In genomic region chr11:109014806-109015205, GRCm38 (mm10) we compare ENCODE assay signal across 22 mouse cellular contexts.
DNase-seq lines count a peak whose midpoint lies in the region; ATAC-seq and TF ChIP-seq lines count a peak whose summit lies in the region.
"Had no signal": no experiment of that assay in that cellular context is flagged by ENCODE, and none has a peak within 500 bp of the region (broad histone marks: within the 10 kb centered on the region; RNA-seq: fewer than 3 reads in every experiment).

No protein-coding gene starts in this region.

- no peak overlapping the region for H3K4me2 ChIP-seq in midbrain, embryonic 15.5 days
- H3K4me2 ChIP-seq: heart, embryonic 13.5 days; liver, embryonic 12.5 days had no signal

- no peak for TF ChIP-seq POLR2A in lung, adult 2 months (IDR thresholded peaks at IDR 0.05; ENCODE audit: borderline replicate concordance, extremely low read depth, low read depth, low read length)

- H3K36me3 ChIP-seq in midbrain, embryonic 15.5 days (replicated peaks): no peaks in the 10 kb centered on the region
- H3K36me3 ChIP-seq: heart, embryonic 13.5 days; limb, embryonic 10.5 days; liver, embryonic 12.5 days had no signal

- no peaks in the 10 kb centered on the region for H3K27me3 ChIP-seq in midbrain, embryonic 15.5 days (replicated peaks)
- H3K27me3 ChIP-seq: heart, embryonic 13.5 days; liver, embryonic 12.5 days; Patski had no signal

- H3K9me3 ChIP-seq in midbrain, embryonic 15.5 days: no peaks in the 10 kb centered on the region
- H3K9me3 ChIP-seq: heart, embryonic 13.5 days; limb, embryonic 10.5 days; liver, embryonic 12.5 days had no signal

- no peak overlapping the region for H3K9ac ChIP-seq in midbrain, embryonic 15.5 days
- H3K9ac ChIP-seq: heart, embryonic 13.5 days; liver, embryonic 12.5 days had no signal

- TF ChIP-seq CTCF in lung, adult 2 months (IDR thresholded peaks at IDR 0.05; ENCODE audit: insufficient read depth, low read length): no peak

- no peak for ATAC-seq in midbrain, embryonic 15.5 days (replicated peaks)
- ATAC-seq: forebrain, embryonic 16.5 days; liver, embryonic 12.5 days; Patski had no signal

- H3K4me3 ChIP-seq in lung, adult 2 months (replicated peaks; ENCODE audit: extremely low read depth, low read depth, low read length): no peak overlapping the region
- no peak overlapping the region for H3K4me3 ChIP-seq in midbrain, embryonic 15.5 days
- H3K4me3 ChIP-seq: heart, embryonic 13.5 days; left cerebral cortex, adult 2 months; limb, embryonic 10.5 days; liver, embryonic 12.5 days had no signal

- peak; percentile 38 to 60 for DNase-seq in lung, adult 18-20 months
- no peak for DNase-seq in lung, adult 2 months
- peak; percentile 65 for DNase-seq in gastrocnemius, postnatal 14 days
- peak; percentile 58 to 63 for DNase-seq in heart, postnatal 14 days
- peak; percentile 53 for DNase-seq in lung, postnatal 36 days
- no peak for DNase-seq in left cerebral cortex, postnatal 10 days (ENCODE audit: extremely low spot score in 1 of 2, low spot score in 2 of 2)
- DNase-seq: adrenal gland, postnatal 10 days; cerebellum, adult 11-12 months; cerebellum, postnatal 14 days; embryo, embryonic 11 days; kidney, adult 2 months; kidney, postnatal 25 days; layer of hippocampus, adult 9-11 months; retina, postnatal 1 day; thymus, postnatal 25 days had no signal

- intact Hi-C loops in gastrocnemius, postnatal 14 days (cut with DNase I; ENCODE audit: low total_unique reads): no loop called here
- intact Hi-C loops in heart, postnatal 14 days (cut with DNase I): no loop called here
- intact Hi-C loops in left cerebral cortex, postnatal 10 days (cut with DNase I): no loop called here

- H3K4me1 ChIP-seq in lung, adult 2 months (ENCODE audit: control insufficient read depth, insufficient read depth, low read length): no peaks in the 10 kb centered on the region
- H3K4me1 ChIP-seq in midbrain, embryonic 15.5 days: no peaks in the 10 kb centered on the region
- H3K4me1 ChIP-seq: limb, embryonic 10.5 days; liver, embryonic 12.5 days had no signal

- WGBS in lung, adult 2 months: 60% methylated on average over 7 of the region's 7 CpGs
- WGBS in midbrain, embryonic 15.5 days: 76% methylated on average over 7 of the region's 7 CpGs

- H3K27ac ChIP-seq in midbrain, embryonic 15.5 days: no peak overlapping the region
- H3K27ac ChIP-seq: heart, embryonic 13.5 days; left cerebral cortex, adult 2 months; limb, embryonic 10.5 days; liver, embryonic 12.5 days had no signal

Comparison
In these comparisons a context has a peak if more than half of its experiments do, and no peak if none do; other contexts are left out.
1. DNase-seq: peak in lung, adult 18-20 months (2 of 2), gastrocnemius, postnatal 14 days (single experiment), heart, postnatal 14 days (2 of 2) and lung, postnatal 36 days (single experiment); none in lung, adult 2 months (single experiment) and left cerebral cortex, postnatal 10 days (0 of 2).